Mouse (Mus musculus): ENCODE data around the gene 6430571L13Rik. TPM values are rescaled to one million over a fixed set of nuclear protein-coding genes. Genes with fewer than 3 reads are reported as not detected.

The 6430571L13Rik gene
- polyA plus RNA-seq, 1 experiment, result not detected

GRCm38 (mm10) chr9:107388263-107388662, 47.9 kb downstream of the 6430571L13Rik start:
- WGBS, result 50% methylated on average over 2 of the region's 2 CpGs
- Histone ChIP-seq H3K4me3 (replicated peaks; ENCODE audit: control insufficient read depth, low read depth, low read length) (no peak overlapping the region), H3K27ac (ENCODE audit: control insufficient read depth, insufficient read depth, low read depth, low read length, poor library complexity) (no peak overlapping the region), H3K4me1 (ENCODE audit: control insufficient read depth, insufficient read depth, low read length) (no peaks in the 10 kb centered on the region)
- TF ChIP-seq POLR2A (IDR thresholded peaks at IDR 0.05; ENCODE audit: borderline replicate concordance, control insufficient read depth, low read depth, low read length) (no peak), CTCF (IDR thresholded peaks at IDR 0.05; ENCODE audit: control insufficient read depth, insufficient read depth, low read length) (no peak)

- no peak for TF ChIP-seq POLR2A (IDR thresholded peaks at IDR 0.05; ENCODE audit: borderline replicate concordance, control insufficient read depth, low read depth, low read length)
- no peak for TF ChIP-seq CTCF (IDR thresholded peaks at IDR 0.05; ENCODE audit: control insufficient read depth, insufficient read depth, low read length)
- no peak overlapping the region for H3K27ac ChIP-seq (ENCODE audit: control insufficient read depth, insufficient read depth, low read depth, low read length, poor library complexity)
- 21% methylated on average over 4 of the region's 4 CpGs for WGBS
- H3K4me3 ChIP-seq (replicated peaks; ENCODE audit: control insufficient read depth, low read depth, low read length), result no peak overlapping the region
- no peaks in the 10 kb centered on the region for H3K4me1 ChIP-seq (ENCODE audit: control insufficient read depth, insufficient read depth, low read length)
These were observed 56.0 kb downstream of the 6430571L13Rik start for GRCm38 (mm10) chr9:107396397-107396796.

GRCm38 (mm10) chr9:107398968-107399367, 58.6 kb downstream of the 6430571L13Rik start:
- TF ChIP-seq CTCF (IDR thresholded peaks at IDR 0.05; ENCODE audit: control insufficient read depth, insufficient read depth, low read length) (no peak), POLR2A (IDR thresholded peaks at IDR 0.05; ENCODE audit: borderline replicate concordance, control insufficient read depth, low read depth, low read length) (no peak)
- Histone ChIP-seq H3K4me1 (ENCODE audit: control insufficient read depth, insufficient read depth, low read length) (no peaks in the 10 kb centered on the region), H3K4me3 (replicated peaks; ENCODE audit: control insufficient read depth, low read depth, low read length) (no peak overlapping the region), H3K27ac (ENCODE audit: control insufficient read depth, insufficient read depth, low read depth, low read length, poor library complexity) (no peak overlapping the region)
- WGBS, result 19% methylated on average over 11 of the region's 11 CpGs

- no peaks in the 10 kb centered on the region for H3K4me1 ChIP-seq (ENCODE audit: control insufficient read depth, insufficient read depth, low read length)
- H3K4me3 ChIP-seq (replicated peaks; ENCODE audit: control insufficient read depth, low read depth, low read length), result no peak within 1 kb of the TSS
- no peak within 1 kb of the TSS for H3K27ac ChIP-seq (ENCODE audit: control insufficient read depth, insufficient read depth, low read depth, low read length, poor library complexity)
- 1% methylated on average over 48 of the region's 54 CpGs for WGBS
- TF ChIP-seq CTCF (IDR thresholded peaks at IDR 0.05; ENCODE audit: control insufficient read depth, insufficient read depth, low read length) (no peak), POLR2A (IDR thresholded peaks at IDR 0.05; ENCODE audit: borderline replicate concordance, control insufficient read depth, low read depth, low read length) (no peak)
These were observed 59.1 kb downstream of the 6430571L13Rik start, which contains the start of gene Cacna2d2 for GRCm38 (mm10) chr9:107399491-107399971. TSS of gene Cacna2d2 (plus strand) at chr9:107399612.

GRCm38 (mm10) chr9:107400060-107400511, 59.7 kb downstream of the 6430571L13Rik start:
- 1% methylated on average over 45 of the region's 45 CpGs for WGBS
- no peaks in the 10 kb centered on the region for H3K4me1 ChIP-seq (ENCODE audit: control insufficient read depth, insufficient read depth, low read length)
- no peak for TF ChIP-seq POLR2A (IDR thresholded peaks at IDR 0.05; ENCODE audit: borderline replicate concordance, control insufficient read depth, low read depth, low read length)
- TF ChIP-seq CTCF (IDR thresholded peaks at IDR 0.05; ENCODE audit: control insufficient read depth, insufficient read depth, low read length), result no peak
- H3K4me3 ChIP-seq (replicated peaks; ENCODE audit: control insufficient read depth, low read depth, low read length), result no peak overlapping the region
- H3K27ac ChIP-seq (ENCODE audit: control insufficient read depth, insufficient read depth, low read depth, low read length, poor library complexity), result no peak overlapping the region

- WGBS, result 17% methylated on average over 13 of the region's 13 CpGs
- TF ChIP-seq POLR2A (IDR thresholded peaks at IDR 0.05; ENCODE audit: borderline replicate concordance, control insufficient read depth, low read depth, low read length), result no peak
- TF ChIP-seq CTCF (IDR thresholded peaks at IDR 0.05; ENCODE audit: control insufficient read depth, insufficient read depth, low read length), result no peak
- Histone ChIP-seq H3K4me1 (ENCODE audit: control insufficient read depth, insufficient read depth, low read length) (no peaks in the 10 kb centered on the region), H3K27ac (ENCODE audit: control insufficient read depth, insufficient read depth, low read depth, low read length, poor library complexity) (no peak overlapping the region), H3K4me3 (replicated peaks; ENCODE audit: control insufficient read depth, low read depth, low read length) (no peak overlapping the region)
These were observed 60.4 kb downstream of the 6430571L13Rik start for GRCm38 (mm10) chr9:107400666-107401285.

Other genes starting within 250 kb of the 6430571L13Rik start
- gene Dock3, start 108.7 kb upstream of the 6430571L13Rik start, polyA plus RNA-seq (2011; ENCODE audit: insufficient read depth, insufficient read length, low replicate concordance, missing spikeins), result 0.83 TPM in 1 of 2 replicates, not detected in the other
- 16.9 and 46.9 TPM in 2 replicates for gene Mapkapk3, start 50.7 kb upstream of the 6430571L13Rik start, polyA plus RNA-seq (2011; ENCODE audit: insufficient read depth, insufficient read length, low replicate concordance, missing spikeins)
- gene Cish, start 44.6 kb upstream of the 6430571L13Rik start, polyA plus RNA-seq (2011; ENCODE audit: insufficient read depth, insufficient read length, low replicate concordance, missing spikeins), result 2.5 and 7.0 TPM in 2 replicates
- 18.2 and 30.2 TPM in 2 replicates for gene Hemk1, start 2.3 kb upstream of the 6430571L13Rik start, polyA plus RNA-seq (2011; ENCODE audit: insufficient read depth, insufficient read length, low replicate concordance, missing spikeins)
- not detected in 2 replicates for gene Cacna2d2, start 59.0 kb downstream of the 6430571L13Rik start, polyA plus RNA-seq (2011; ENCODE audit: insufficient read depth, insufficient read length, low replicate concordance, missing spikeins)
- gene Tmem115, start 193.3 kb downstream of the 6430571L13Rik start, polyA plus RNA-seq (2011; ENCODE audit: insufficient read depth, insufficient read length, low replicate concordance, missing spikeins), result 2.2 and 6.6 TPM in 2 replicates
- 6.0 and 10.3 TPM in 2 replicates for gene Cyb561d2, start 201.6 kb downstream of the 6430571L13Rik start, polyA plus RNA-seq (2011; ENCODE audit: insufficient read depth, insufficient read length, low replicate concordance, missing spikeins)
- 9.3 and 24.6 TPM in 2 replicates for gene Nprl2, start 201.6 kb downstream of the 6430571L13Rik start, polyA plus RNA-seq (2011; ENCODE audit: insufficient read depth, insufficient read length, low replicate concordance, missing spikeins)
- not detected in 2 replicates for gene Zmynd10, start 206.7 kb downstream of the 6430571L13Rik start, polyA plus RNA-seq (2011; ENCODE audit: insufficient read depth, insufficient read length, low replicate concordance, missing spikeins)
- gene Rassf1, start 211.0 kb downstream of the 6430571L13Rik start, polyA plus RNA-seq (2011; ENCODE audit: insufficient read depth, insufficient read length, low replicate concordance, missing spikeins), result 31.3 and 32.3 TPM in 2 replicates
- gene Tusc2, start 222.7 kb downstream of the 6430571L13Rik start, polyA plus RNA-seq (2011; ENCODE audit: insufficient read depth, insufficient read length, low replicate concordance, missing spikeins), result 15.0 and 22.1 TPM in 2 replicates
- 6.8 and 7.2 TPM in 2 replicates for gene Hyal2, start 227.3 kb downstream of the 6430571L13Rik start, polyA plus RNA-seq (2011; ENCODE audit: insufficient read depth, insufficient read length, low replicate concordance, missing spikeins)
- gene Hyal1, start 236.3 kb downstream of the 6430571L13Rik start, polyA plus RNA-seq (2011; ENCODE audit: insufficient read depth, insufficient read length, low replicate concordance, missing spikeins), result 2.9 and 8.5 TPM in 2 replicates
- gene Naa80, start 238.3 kb downstream of the 6430571L13Rik start, polyA plus RNA-seq (2011; ENCODE audit: insufficient read depth, insufficient read length, low replicate concordance, missing spikeins), result 14.9 and 34.9 TPM in 2 replicates
- 2.8 TPM in 1 of 2 replicates, not detected in the other for gene Hyal3, start 240.2 kb downstream of the 6430571L13Rik start, polyA plus RNA-seq (2011; ENCODE audit: insufficient read depth, insufficient read length, low replicate concordance, missing spikeins)
- 172 and 173 TPM in 2 replicates for gene Ifrd2, start 247.0 kb downstream of the 6430571L13Rik start, polyA plus RNA-seq (2011; ENCODE audit: insufficient read depth, insufficient read length, low replicate concordance, missing spikeins)